Mouse (Mus musculus) spleen, postnatal 10 days (tissue): ENCODE measurements around the gene Crim1.

ENCODE experiments used
- DNase-seq, 2 experiments: peaks; one replicate each; pipeline ENCODE4 v3.0.0; 2021 to 2022; ENCODE audit warnings: low spot score in 2 of 2

Gene Crim1

DNA sequence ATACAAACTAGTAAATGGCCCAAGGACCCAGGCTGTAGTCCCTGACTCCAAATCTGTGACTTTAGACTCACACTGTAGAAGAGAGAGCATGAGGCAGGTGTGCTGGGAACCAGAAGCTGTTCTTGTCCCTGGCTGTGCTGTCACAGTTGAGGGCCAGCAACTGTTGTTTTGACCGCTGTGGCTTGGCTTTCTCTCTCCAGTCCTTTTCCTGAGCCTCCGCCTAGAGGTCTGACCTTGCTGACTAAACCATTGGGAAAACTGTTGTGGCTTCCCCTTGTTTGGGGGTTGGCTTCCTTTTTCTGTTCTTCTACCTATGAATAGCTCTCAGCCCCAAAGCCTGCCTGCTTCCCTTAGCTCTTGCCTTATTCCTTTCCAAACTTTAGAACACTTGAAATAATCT lies 126.3 kb downstream of the Crim1 start:
- no peak for DNase-seq

DNA sequence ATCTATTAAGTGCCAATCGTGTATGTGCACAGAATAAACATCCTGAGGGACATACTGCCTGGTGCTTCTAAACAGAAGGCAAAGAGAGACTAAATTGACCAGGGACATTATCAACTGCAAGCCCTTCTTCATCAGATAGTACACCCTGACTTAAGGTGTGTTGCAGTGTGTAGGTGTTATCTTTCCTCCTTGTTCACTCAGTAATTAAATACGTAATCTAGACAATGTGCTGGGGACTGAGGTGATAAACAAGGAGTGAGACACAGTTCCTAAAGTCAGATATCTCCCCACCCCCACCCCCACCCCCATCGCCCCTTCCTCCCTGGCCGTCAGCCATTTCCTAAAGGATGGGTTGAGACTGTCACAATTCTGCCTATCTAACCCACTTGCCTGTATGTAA lies 127.1 kb downstream of the Crim1 start:
- no peak for DNase-seq

DNA sequence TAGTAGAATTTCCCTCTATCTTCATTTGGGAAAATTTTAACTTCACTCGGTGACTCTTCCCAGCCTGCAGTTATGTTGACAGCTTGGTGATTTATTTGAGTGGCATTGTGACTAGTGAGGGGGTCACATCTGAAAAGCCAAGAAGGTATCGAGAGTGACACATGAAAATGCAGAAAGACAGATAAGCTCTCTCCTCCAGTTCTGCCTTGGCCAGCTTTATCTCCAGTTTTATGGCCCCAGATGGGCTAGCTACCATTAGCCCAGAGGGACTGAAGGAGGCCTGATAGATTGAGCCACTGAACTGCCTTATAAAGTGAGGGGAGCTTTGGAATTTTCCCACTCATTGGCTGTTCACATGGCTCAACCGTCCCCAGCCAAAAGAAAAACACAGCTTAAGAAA lies 128.2 kb downstream of the Crim1 start:
- no peak for DNase-seq

GRCm38 (mm10) chr17:78331438-78331837 lies 131.4 kb downstream of the Crim1 start:
- DNase-seq, result no peak

- DNase-seq, result no peak
These were observed 133.2 kb downstream of the Crim1 start for GRCm38 (mm10) chr17:78333275-78333674.

DNA sequence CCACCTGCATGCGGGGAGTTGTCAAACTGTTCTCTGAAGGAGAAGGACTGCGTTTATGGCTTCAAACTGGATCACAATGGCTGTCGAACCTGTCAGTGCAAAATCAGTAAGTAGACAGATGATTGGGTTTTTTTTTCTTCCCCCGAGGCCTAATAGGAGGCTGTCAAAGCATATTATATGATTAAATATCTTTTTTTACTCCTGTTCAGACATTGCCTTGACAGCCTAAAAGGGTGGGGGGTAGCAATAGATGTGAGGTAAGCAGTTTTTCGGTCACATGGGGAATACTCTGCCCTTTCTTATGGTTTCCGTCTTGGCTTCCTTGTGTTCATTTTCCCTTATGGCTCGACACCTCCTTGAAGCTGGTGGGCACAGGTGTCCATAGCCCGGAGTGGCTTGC lies 135.2 kb downstream of the Crim1 start:
- DNase-seq, result no peak

DNA sequence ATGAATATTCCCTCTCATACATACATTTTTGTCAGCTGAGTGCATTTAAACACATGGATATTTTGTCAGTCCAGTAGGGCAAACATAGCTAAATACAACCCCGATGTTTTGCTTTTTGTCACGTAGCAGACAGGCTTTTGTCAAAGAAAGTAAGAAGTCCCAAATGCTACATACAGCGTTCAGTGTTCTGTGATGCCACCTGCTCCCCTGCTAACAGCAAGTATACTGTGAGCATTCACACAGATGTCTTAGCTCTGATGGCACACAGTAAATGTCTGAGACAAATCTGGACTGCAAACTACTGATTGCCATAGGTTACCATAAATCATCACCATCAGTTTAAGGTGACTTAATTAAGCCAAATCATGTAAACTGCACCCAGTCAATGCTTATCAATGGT lies 143.6 kb downstream of the Crim1 start:
- no peak for DNase-seq

GRCm38 (mm10) chr17:78347111-78347801 lies 147.2 kb downstream of the Crim1 start:
- no peak for DNase-seq

GRCm38 (mm10) chr17:78351676-78352499 lies 151.8 kb downstream of the Crim1 start:
- DNase-seq, result peak in 1 of 2 experiments; percentile 46

- DNase-seq, result no peak
These were observed 152.4 kb downstream of the Crim1 start for GRCm38 (mm10) chr17:78352500-78352855.

GRCm38 (mm10) chr17:78354411-78354810 lies 154.4 kb downstream of the Crim1 start:
- no peak for DNase-seq

DNA sequence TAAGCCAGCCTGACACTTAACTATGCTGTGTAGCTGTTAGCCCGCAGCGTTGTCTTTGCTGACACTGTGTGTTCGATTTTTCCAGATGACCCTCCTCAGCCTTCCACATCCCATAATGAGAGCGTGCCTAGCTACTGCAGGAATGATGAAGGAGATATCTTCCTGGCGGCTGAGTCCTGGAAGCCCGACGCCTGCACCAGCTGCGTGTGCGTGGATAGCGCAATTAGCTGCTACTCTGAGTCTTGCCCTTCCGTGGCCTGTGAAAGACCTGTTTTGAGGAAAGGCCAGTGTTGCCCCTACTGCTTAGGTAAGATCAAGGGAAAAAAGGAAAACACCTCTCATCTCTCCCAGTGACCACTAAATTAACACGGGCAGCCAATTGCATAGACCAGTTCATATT lies 154.8 kb downstream of the Crim1 start:
- no peak for DNase-seq

DNA sequence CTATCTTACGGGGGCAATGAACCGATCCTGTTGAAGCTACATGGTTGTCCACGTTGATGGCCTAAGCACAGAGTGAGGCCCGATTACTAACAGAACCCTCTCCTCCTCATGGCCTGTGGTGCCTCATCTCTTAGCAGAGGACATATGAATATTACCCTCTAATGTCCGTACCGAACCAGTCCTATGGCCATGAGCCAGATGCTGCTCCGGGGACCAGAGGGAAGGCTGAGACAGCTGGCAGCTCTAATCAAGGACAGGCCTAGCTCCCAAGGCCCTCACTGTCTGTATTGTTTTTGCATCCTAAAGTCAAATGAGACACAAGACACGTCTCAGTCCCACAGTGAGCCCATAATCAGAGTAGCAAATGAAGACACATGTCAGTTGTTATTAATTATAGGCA lies 155.6 kb downstream of the Crim1 start:
- DNase-seq, result no peak

GRCm38 (mm10) chr17:78357753-78358152 lies 157.7 kb downstream of the Crim1 start:
- DNase-seq, result no peak

GRCm38 (mm10) chr17:78358251-78358726 lies 158.2 kb downstream of the Crim1 start:
- no peak for DNase-seq

DNA sequence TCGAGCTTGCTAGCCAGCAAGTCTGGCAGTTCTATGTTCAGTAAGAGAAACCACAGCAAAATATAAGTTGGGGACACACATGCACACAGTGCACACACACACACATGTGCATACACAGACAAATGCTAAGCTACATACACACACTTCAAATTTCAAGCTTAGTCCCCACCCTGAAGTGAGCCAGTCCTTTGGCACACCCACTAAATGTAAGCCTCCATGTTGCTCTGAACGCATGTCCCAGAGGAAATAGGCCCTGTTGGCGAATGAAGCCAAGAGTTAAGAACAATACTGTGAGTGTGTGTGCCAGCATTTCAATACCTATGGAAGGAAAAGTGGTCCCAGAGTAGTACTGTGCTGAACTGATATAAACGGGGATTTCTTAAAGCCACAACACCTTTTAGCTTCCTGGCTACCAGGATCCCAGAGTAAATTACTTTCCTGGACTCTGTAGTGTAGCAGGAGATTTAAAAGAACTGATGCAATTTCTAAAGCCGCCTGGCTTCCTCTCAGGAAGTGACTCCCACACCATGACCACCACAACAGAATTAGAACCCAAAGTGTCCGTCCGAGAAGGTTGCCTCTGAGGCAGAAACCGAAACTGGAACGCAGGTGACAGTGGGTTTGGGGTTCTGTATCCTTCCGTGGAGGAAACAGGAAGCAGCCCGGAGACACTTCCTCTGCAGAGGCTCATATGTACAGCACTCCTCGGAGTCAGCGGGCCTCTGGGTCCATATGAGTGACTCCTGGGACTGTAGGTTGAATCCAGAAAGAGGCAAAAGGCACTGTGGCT lies 162.1 kb downstream of the Crim1 start:
- DNase-seq, result peak; percentile 25 to 66

DNA sequence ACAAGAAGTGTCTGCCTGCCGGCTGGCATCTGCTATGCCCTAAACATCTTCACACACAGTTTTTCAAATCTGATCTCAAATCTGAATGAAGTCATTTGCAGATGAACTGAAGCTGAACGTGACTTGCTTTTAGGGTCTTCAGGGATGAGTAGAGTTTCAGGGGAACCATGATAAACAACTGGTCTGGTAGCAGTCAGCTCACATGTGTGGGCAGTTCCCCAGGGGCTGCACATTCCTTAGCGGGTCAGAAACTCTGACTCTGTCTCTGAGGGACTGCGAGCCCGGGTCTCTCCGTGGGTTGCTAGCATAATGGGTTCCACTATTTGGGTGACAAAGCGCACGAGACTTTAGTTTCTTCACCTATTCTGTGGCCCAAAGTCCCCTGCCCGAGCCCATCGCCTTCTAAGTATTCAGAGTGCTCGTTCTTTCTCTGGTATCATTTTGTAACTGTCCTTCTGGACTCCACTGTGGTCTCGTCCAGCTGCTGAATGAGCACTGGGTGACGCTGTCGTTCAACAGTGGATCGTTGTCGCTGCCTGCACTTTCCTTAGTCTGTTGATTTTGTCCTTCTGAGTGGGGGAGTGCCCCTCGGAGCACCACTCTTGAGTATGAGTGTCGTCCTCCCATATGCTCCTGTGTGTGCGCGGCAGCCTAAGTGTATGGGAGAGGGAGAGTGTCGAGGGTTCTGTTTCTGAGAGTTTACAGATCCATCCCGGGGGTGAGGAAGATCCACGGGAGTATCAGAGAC lies 164.7 kb downstream of the Crim1 start:
- no peak for DNase-seq

GRCm38 (mm10) chr17:78366070-78366469 lies 166.0 kb downstream of the Crim1 start:
- no peak for DNase-seq

GRCm38 (mm10) chr17:78368481-78368880 lies 168.4 kb downstream of the Crim1 start:
- DNase-seq, result no peak

GRCm38 (mm10) chr17:78370445-78370844 lies 170.4 kb downstream of the Crim1 start:
- DNase-seq, result no peak

DNA sequence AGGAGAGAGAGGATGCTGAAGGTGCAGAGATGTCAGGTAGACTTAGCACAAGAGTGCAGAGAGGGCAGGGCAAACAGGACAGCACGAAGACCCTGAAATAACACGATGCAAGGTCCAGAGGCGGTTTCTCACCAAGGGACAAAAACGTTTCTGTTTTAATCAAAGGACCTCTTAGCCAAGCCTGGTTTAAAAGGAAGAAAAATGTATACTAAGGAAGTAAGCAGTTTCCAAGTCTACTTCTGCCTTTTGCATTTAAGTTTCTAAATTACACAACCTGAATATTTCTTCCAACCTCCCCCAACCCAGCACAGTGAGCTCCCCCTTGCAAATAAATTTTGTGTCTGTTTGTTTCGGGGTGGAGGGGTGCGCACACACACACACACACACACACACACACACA lies 173.1 kb downstream of the Crim1 start:
- no peak for DNase-seq

- no peak for DNase-seq
These were observed 173.8 kb downstream of the Crim1 start for GRCm38 (mm10) chr17:78373849-78374248.
